Mouse (Mus musculus): ENCODE results near the gene Smim24. TPM values are rescaled to one million over a fixed set of nuclear protein-coding genes. Genes with fewer than 3 reads are reported as not detected.
A peak's percentile ranks its signal among the peaks of the same experiment; 100 is the strongest.

Smim24 gene
- polyA plus RNA-seq, 1 experiment from 2014 or later, result 3.1 TPM

DNA sequence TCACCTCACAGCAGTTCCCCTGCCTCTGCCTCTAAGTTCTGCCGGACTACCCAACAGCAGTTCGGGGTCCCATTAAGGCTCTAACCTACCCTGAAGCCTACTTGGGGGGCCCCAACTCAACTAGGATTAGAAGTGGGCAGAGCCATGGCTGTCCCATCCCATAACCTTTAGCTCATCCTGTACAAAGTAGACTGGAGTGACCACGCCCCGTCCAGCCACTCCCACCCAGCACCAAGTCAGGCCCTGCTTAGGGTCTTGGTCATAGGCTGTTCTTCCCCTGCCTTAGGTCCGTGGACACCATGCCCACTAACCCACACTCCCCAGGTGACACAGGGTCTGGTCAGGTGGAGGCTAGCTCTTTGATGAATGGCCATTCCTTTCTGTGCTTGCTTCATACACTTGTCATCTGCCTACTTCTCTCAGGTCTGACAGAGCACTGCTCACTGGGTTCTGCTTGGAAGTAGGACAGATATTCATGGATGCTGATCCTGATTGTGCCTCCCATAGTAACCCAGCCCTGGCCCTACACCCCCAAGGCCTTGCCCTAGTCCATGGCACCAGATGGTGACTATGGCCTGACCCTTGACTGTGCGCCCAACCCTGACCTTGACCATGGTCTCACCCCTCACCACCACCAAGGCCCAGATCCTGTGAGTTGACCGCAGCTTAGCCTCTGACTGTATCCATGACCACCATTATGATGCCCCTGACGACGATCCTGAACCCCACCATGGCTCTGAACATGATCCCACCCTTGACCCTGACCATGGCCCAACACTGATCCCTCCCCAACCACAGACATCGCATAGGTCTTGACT, 26.5 kb downstream of the Smim24 start:
- no peaks in the 10 kb centered on the region for H3K9me3 ChIP-seq
- H3K9ac ChIP-seq, result peak overlapping the region; percentile 54; the same call in 1 of the 2 replicates
- H3K4me1 ChIP-seq, result peaks cover 56% of the 10 kb centered on the region
- H3K4me2 ChIP-seq, result no peak overlapping the region
- no peak for ATAC-seq (ENCODE audit: insufficient number of reproducible peaks, insufficient read depth, low FRiP score, low TSS enrichment, low read depth)
- 91% methylated on average over 10 of the region's 10 CpGs for WGBS
- peaks cover 32% of the 10 kb centered on the region for H3K36me3 ChIP-seq
- H3K4me3 ChIP-seq, result no peak overlapping the region
- 0 out of 2 replicates have a peak overlapping the region, but pooled peaks have one; percentile 94 for H3K27ac ChIP-seq
- H3K27me3 ChIP-seq, result peaks cover 4% of the 10 kb centered on the region; the same call in 1 of the 2 replicates

DNA sequence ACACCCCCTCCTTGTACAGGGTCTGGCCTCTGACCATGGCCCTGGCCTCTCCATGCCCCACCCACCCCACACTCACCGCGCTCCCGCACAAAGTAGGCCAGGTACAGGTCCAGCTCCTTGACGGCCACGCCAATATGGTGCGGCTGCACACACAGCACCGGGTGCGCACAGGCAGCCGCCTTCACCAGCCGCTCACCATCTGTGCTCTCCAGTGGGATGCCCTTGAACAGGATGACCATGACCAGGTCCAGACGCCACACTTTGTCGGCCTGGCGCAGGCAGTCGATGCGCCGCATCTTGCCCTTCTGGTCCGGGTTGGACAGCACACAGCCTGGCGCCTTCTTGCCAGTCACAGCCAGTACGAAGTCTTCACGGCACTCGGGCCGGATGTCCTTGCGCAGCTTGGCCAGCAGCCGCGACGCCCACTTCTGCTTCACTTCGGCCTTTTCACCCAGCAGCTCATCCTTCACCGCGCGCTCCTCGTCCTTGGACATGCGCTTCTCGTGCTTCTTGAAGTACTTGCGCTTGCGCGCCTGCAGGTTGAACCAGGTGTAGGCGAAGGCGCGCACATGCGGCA, 27.4 kb downstream of the Smim24 start:
- no peak overlapping the region for H3K4me3 ChIP-seq
- no peak for ATAC-seq (ENCODE audit: insufficient number of reproducible peaks, insufficient read depth, low FRiP score, low TSS enrichment, low read depth)
- H3K27me3 ChIP-seq, result peaks cover 10% of the 10 kb centered on the region
- no peak overlapping the region for H3K9ac ChIP-seq
- no peak overlapping the region for H3K4me2 ChIP-seq
- H3K4me1 ChIP-seq, result peaks cover 56% of the 10 kb centered on the region
- H3K9me3 ChIP-seq, result no peaks in the 10 kb centered on the region
- WGBS, result 88% methylated on average over 40 of the region's 40 CpGs
- no peak overlapping the region for H3K27ac ChIP-seq
- peaks cover 30% of the 10 kb centered on the region for H3K36me3 ChIP-seq

DNA sequence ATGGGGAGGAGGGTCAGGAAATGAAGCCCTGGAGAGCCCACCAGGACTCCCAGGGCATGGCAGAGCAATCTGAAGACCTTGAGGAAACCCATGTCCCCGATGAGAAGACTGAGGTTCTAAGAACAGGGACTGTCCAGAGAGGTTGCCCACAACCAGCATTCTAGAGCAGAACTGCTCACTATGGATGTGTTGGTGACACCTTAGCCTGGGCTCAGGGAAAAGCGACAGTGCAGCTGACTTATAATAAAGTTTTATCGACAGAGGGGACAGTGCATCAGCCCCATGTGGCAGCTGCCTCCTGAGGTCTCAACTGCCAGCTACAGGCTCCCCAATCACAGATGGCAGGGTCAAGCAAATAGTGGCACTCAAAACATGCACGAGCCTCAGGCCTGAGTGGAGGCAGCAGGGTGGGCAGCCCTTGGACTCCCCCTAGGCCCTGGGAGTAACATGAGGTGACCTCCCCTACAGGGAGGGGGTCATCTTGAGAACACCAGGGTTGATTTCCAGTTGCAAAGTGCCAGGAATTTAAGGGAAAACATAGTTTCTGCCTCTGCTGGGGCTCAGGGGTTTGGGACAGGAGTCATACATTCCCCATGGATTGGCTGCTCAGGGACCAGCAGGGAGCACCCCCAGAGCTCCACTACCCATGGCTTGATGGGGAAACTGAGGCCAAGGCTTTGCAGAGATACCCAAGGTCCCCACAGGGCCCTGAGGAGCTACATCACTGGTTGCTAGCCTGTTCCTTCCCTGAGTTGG, 28.4 kb downstream of the Smim24 start:
- Histone ChIP-seq H3K4me1 (peaks cover 54% of the 10 kb centered on the region), H3K27me3 (peaks cover 14% of the 10 kb centered on the region), H3K27ac (no peak overlapping the region), H3K4me3 (no peak overlapping the region), H3K9me3 (no peaks in the 10 kb centered on the region), H3K4me2 (no peak overlapping the region), H3K9ac (no peak overlapping the region), H3K36me3 (peaks cover 24% of the 10 kb centered on the region)
- 80% methylated on average over 4 of the region's 4 CpGs for WGBS
- no peak for ATAC-seq (ENCODE audit: insufficient number of reproducible peaks, insufficient read depth, low FRiP score, low TSS enrichment, low read depth)

DNA sequence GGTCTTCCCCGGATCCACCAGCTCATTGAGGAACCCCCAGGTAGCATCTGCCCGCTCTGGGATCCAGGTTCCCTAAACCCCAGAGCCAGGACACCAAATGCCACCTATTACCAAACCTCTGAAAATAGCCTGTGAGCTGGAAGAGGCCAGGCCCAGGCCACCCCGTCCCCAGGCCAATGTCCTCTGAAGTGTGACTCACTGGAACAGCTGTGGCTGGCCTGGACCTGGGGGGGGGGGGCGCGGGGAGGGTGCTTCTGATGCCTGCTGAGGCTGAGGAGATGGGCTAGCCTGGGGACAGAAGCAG, 28.9 kb downstream of the Smim24 start:
- peaks cover 24% of the 10 kb centered on the region for H3K36me3 ChIP-seq
- no peak overlapping the region for H3K4me2 ChIP-seq
- peaks cover 49% of the 10 kb centered on the region for H3K4me1 ChIP-seq
- 76% methylated on average over 5 of the region's 5 CpGs for whole genome bisulfite sequencing
- no peak overlapping the region for H3K27ac ChIP-seq
- no peaks in the 10 kb centered on the region for H3K9me3 ChIP-seq
- no peak overlapping the region for H3K9ac ChIP-seq
- ATAC-seq (ENCODE audit: insufficient number of reproducible peaks, insufficient read depth, low FRiP score, low TSS enrichment, low read depth), result no peak
- no peak overlapping the region for H3K4me3 ChIP-seq
- H3K27me3 ChIP-seq, result peaks cover 14% of the 10 kb centered on the region

DNA sequence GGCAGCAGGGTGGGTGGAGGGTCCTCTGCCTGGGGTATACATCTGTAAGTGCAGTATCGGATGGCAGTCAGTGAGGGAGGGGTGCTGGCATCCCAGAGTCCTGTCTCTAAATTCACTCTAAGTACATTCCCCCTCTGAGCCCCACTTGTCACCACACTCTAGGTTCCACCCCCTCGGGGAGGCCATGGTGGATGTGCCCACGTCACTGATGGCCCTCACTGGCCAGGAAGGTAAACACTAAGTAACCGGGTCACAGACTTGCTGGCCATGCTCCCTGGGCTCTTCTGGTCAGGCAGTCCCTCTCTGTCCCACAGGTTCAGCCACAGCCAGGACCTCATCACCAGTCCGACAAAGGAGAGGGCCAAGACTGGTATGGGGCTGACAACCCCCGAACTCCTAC, 29.3 kb downstream of the Smim24 start:
- peaks cover 24% of the 10 kb centered on the region for H3K36me3 ChIP-seq
- no peak for ATAC-seq (ENCODE audit: insufficient number of reproducible peaks, insufficient read depth, low FRiP score, low TSS enrichment, low read depth)
- no peaks in the 10 kb centered on the region for H3K9me3 ChIP-seq
- H3K4me1 ChIP-seq, result peaks cover 46% of the 10 kb centered on the region
- H3K4me3 ChIP-seq, result no peak overlapping the region
- WGBS, result 72% methylated on average over 6 of the region's 6 CpGs
- no peak overlapping the region for H3K9ac ChIP-seq
- H3K4me2 ChIP-seq, result no peak overlapping the region
- peaks cover 16% of the 10 kb centered on the region for H3K27me3 ChIP-seq
- H3K27ac ChIP-seq, result no peak overlapping the region

DNA sequence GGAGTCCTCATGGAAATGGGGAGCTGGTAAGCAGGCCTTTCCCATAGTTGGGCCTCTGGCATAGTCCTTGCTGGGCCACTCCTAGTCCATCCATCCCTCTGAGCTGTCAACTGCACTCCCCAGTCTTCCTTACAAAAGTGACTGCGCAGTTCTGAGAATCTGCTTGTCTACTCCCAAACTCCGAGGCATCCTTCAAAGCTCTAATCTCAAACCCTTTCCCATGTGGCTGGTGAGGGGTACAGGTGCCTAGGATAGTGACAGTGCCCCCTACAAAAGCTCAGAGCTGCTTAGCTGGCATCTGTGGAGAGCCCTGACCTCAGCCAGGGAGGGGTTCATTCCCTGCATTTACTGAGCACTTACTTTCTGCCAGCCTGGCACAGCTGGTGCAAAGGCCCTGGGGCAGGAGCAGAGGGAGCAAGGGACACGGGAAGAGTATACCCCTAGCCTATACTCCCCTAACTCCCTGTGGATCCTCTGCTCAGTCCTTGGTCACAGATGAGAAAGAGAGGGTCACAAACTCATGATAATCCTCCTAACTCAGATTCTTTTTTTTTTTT, 29.9 kb downstream of the Smim24 start:
- Histone ChIP-seq H3K4me2 (no peak overlapping the region), H3K9ac (no peak overlapping the region), H3K27me3 (peaks cover 21% of the 10 kb centered on the region), H3K27ac (no peak overlapping the region), H3K9me3 (no peaks in the 10 kb centered on the region), H3K36me3 (peaks cover 24% of the 10 kb centered on the region), H3K4me3 (no peak overlapping the region), H3K4me1 (peaks cover 44% of the 10 kb centered on the region)
- WGBS, result 73% methylated on average over 3 of the region's 3 CpGs
- ATAC-seq (ENCODE audit: insufficient number of reproducible peaks, insufficient read depth, low FRiP score, low TSS enrichment, low read depth), result no peak

DNA sequence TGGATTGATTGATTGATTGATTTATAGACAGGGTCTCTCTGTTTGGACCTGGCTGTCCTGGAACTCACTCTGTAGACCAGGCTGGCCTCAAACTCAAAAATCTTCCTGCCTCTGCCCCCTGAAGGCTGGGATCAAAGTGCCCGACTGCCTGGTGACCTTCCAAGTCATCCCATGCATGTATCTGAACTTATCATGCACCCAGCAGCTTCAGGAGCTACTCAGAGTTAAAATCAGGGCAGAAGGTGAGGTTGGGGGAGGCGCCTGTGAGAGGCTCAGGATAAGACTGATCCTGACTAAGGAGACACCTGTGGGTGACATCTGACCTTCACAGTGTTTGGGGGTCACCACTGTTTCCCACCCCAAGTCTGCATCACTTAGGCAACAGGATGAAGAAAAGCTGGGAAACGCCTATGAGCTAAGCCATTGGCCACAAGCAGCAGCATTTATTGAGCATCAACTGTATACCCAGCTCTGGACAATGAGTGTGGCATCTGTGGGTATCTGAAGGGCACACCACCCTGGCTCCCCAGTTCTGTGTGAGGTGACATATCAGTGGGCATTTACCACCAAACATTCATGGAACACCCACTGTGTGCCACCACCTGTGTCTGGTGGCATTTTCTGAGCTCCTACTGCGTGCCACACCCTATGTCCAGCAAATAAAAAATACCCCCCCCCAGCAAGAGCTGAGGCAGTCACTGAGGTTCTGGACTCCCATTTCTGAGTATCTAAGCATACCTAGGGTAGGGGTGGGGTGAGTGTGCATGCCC, 30.8 kb downstream of the Smim24 start:
- Histone ChIP-seq H3K4me3 (peak overlapping the region; percentile 68; the same call in 1 of the 2 replicates), H3K36me3 (peaks cover 23% of the 10 kb centered on the region), H3K4me1 (peaks cover 34% of the 10 kb centered on the region), H3K27me3 (peaks cover 30% of the 10 kb centered on the region), H3K4me2 (peak overlapping the region; percentile 76), H3K27ac (no peak overlapping the region), H3K9me3 (no peaks in the 10 kb centered on the region), H3K9ac (peak overlapping the region; percentile 85; the same call in 1 of the 2 replicates)
- 68% methylated on average over 4 of the region's 4 CpGs for WGBS
- no peak for ATAC-seq (ENCODE audit: insufficient number of reproducible peaks, insufficient read depth, low FRiP score, low TSS enrichment, low read depth)

DNA sequence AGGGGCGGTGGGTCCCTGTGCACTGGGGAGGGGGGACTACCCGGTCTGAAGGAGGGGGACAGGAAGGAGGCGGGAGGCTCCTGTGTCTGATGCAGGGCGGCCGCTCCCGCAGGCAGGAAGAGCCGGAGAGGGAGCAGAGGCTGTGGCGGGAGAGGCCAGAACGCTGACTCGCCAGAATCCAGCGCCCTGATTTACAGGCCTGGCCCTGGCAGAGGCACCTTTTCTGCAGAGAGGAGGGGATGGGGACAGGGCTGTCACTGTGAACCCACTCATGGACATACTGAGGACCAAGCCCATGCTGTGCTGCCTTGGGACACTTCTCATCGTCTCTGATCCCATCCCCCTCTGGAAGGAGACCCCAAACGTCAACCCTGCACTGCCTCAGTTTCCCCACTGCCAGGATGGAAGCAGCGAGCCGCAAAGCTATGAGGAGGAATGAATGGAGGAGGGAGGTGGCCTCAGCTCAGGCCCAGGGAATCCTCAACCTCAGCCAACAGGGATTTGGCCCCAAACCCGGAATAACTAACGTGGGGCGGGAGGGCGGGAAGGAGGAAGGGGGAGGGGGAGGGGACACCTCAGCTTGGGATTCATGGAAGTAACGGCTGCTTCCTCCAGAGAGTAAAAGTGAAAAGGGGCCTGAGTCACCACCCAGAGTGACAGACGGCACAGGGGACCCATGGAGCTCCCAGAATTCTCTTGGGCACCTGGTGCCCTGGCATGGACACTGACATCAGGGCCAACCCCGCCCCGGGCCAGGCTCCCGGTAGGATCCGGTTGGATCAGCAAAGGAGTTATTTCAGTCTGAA, 31.6 kb downstream of the Smim24 start:
- Histone ChIP-seq H3K36me3 (peaks cover 16% of the 10 kb centered on the region), H3K4me1 (peaks cover 33% of the 10 kb centered on the region), H3K4me2 (peak overlapping the region; percentile 76), H3K4me3 (peak overlapping the region; percentile 68), H3K9ac (peak overlapping the region; percentile 85), H3K27ac (peak overlapping the region; percentile 51), H3K9me3 (no peaks in the 10 kb centered on the region), H3K27me3 (peaks cover 34% of the 10 kb centered on the region)
- WGBS, result 6% methylated on average over 23 of the region's 25 CpGs
- ATAC-seq (ENCODE audit: insufficient number of reproducible peaks, insufficient read depth, low FRiP score, low TSS enrichment, low read depth), result no peak

DNA sequence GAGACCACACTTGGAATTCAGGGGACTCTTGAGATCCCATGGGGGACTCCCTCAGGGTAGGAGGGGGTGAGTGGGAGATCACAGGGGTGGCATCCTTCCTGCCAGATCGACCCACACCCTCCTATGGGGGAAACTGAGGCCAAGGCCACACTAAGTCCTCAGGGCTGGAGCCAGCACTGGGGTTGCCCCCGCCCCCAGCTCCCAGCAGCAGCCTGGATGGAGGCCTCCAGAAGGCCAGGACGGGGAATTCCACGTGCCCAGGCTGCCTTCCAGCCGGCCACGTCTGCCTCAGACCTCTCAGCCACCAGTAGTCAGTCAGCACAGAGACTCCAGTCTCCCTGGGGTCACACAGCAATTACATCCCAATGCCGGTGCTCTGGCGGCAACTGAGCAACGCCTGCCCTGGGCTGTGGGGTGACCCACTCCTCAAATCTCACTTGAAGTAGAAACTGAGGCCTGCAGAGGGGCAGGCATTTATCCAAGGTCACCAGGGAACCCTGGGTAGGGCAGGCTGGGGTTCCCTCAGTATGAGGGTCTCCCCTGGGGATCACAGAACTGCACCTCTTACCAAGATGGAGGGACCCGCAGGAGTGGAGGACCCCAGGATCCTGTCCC, 32.5 kb downstream of the Smim24 start:
- Histone ChIP-seq H3K36me3 (peaks cover 7% of the 10 kb centered on the region), H3K4me2 (peak overlapping the region; percentile 76), H3K9ac (peak overlapping the region; percentile 85), H3K4me1 (peaks cover 37% of the 10 kb centered on the region), H3K27me3 (peaks cover 34% of the 10 kb centered on the region), H3K9me3 (no peaks in the 10 kb centered on the region), H3K4me3 (peak overlapping the region; percentile 68), H3K27ac (peak overlapping the region; percentile 51)
- ATAC-seq (ENCODE audit: insufficient number of reproducible peaks, insufficient read depth, low FRiP score, low TSS enrichment, low read depth), result no peak
- WGBS, result 31% methylated on average over 10 of the region's 10 CpGs

DNA sequence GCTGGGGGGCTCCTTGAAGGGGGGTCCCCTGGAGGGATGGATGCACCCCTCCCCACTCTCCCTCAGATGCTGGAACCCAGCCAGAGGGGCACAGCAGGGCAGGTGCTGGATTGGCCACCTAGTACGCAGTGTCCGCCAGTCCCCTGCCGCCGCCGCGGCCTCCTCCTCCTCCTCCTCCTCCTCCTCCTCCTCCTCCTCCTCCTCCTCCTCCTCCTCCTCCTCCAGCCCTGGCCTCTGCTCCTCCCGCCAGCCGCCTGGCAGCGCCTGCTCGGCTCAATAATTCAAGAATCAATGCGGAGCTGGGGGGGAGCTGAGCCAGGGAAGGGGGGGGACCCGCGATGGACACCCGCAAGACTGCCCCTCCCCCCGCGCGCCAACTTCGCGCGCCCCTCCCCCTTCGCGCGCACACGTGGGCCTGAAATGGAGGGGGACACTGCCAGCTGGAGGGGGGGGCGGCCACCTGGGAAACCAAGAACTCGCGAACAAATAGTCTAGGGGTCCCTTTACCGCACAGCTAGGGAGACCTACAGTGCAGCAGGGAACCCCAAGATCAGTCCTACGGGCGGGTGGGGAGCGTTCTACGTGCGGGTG, 33.3 kb downstream of the Smim24 start:
- Histone ChIP-seq H3K4me3 (peak overlapping the region; percentile 68), H3K36me3 (no peaks in the 10 kb centered on the region), H3K9ac (peak overlapping the region; percentile 85), H3K27ac (0 out of 2 replicates have a peak overlapping the region, but pooled peaks have one; percentile 22), H3K4me2 (peak overlapping the region; percentile 76), H3K27me3 (peaks cover 34% of the 10 kb centered on the region), H3K9me3 (no peaks in the 10 kb centered on the region), H3K4me1 (peaks cover 40% of the 10 kb centered on the region)
- ATAC-seq (ENCODE audit: insufficient number of reproducible peaks, insufficient read depth, low FRiP score, low TSS enrichment, low read depth), result no peak
- 2% methylated on average over 15 of the region's 33 CpGs for WGBS
